Mouse (Mus musculus) regulatory T cell (primary cell): ENCODE measurements at regions not wholly inside any gene's neighbourhood (a gene's known extent, or its start where the extent isn't known, plus 50 kb on each side); places are given as distances from the start of the nearest gene placed in this dataset.

Source experiments
- in situ Hi-C: fragments of 300-600 bp; cut with MboI, MseI; formaldehyde crosslinking; loops from one replicate; pipeline ENCODE4 v1.15.1; 2025; ENCODE audit warnings: high pct_unique_total_duplicates

GRCm38 (mm10) chr9:59232682-59233081 lies 58.7 kb upstream of the Adpgk start:
- in situ Hi-C loops = no loop called here

- in situ Hi-C loops = no loop called here
Observed at GRCm38 (mm10) chr9:59231947-59232346, 59.4 kb upstream of the Adpgk start.

GRCm38 (mm10) chr9:59231186-59231585 lies 60.2 kb upstream of the Adpgk start:
- in situ Hi-C loops = no loop called here

- in situ Hi-C loops = no loop called here
Observed at GRCm38 (mm10) chr9:59230161-59230560, 61.2 kb upstream of the Adpgk start.

- in situ Hi-C loops = no loop called here
Observed at GRCm38 (mm10) chr9:59227948-59228347, 63.4 kb upstream of the Adpgk start.

GRCm38 (mm10) chr9:59226361-59226760 lies 65.0 kb upstream of the Adpgk start:
- in situ Hi-C loops = no loop called here

- in situ Hi-C loops = no loop called here
Observed at GRCm38 (mm10) chr9:59219277-59219676, 72.1 kb upstream of the Adpgk start.

GRCm38 (mm10) chr9:59202654-59203514 lies 88.5 kb upstream of the Adpgk start:
- in situ Hi-C loops = no loop called here

GRCm38 (mm10) chr9:59199495-59200196 lies 91.7 kb upstream of the Adpgk start:
- in situ Hi-C loops = loop anchor here (5.0 kb wide), 1 partner anchor 87 kb away; no protein-coding TSS in a partner anchor

- in situ Hi-C loops = loop anchor here (5.0 kb wide), 1 partner anchor 86 kb away; no protein-coding TSS in a partner anchor
Observed at GRCm38 (mm10) chr9:59198221-59198875, 93.0 kb upstream of the Adpgk start.

- in situ Hi-C loops = loop anchor here (5.0 kb wide), 1 partner anchor 85 kb away; no protein-coding TSS in a partner anchor
Observed at GRCm38 (mm10) chr9:59197506-59197905, 93.9 kb upstream of the Adpgk start.

- in situ Hi-C loops = no loop called here
Observed at GRCm38 (mm10) chr9:59193971-59194370, 97.4 kb upstream of the Adpgk start.

GRCm38 (mm10) chr9:59189141-59189540 lies 102.2 kb upstream of the Adpgk start:
- in situ Hi-C loops = no loop called here

GRCm38 (mm10) chr9:59188411-59188810 lies 102.9 kb upstream of the Adpgk start:
- in situ Hi-C loops = no loop called here

- in situ Hi-C loops = no loop called here
Observed at GRCm38 (mm10) chr9:59186326-59186725, 105.0 kb upstream of the Adpgk start.

- in situ Hi-C loops = no loop called here
Observed at GRCm38 (mm10) chr9:59184089-59184488, 107.3 kb upstream of the Adpgk start.

- in situ Hi-C loops = no loop called here
Observed at GRCm38 (mm10) chr9:59182906-59183305, 108.5 kb upstream of the Adpgk start.

- in situ Hi-C loops = no loop called here
Observed at GRCm38 (mm10) chr9:59182490-59182889, 108.9 kb upstream of the Adpgk start.

GRCm38 (mm10) chr9:59171576-59171975 lies 119.8 kb upstream of the Adpgk start:
- in situ Hi-C loops = no loop called here

GRCm38 (mm10) chr9:59163390-59163976 lies 127.2 kb upstream of the Neo1 start:
- in situ Hi-C loops = no loop called here

GRCm38 (mm10) chr9:59162954-59163353 lies 126.7 kb upstream of the Neo1 start:
- in situ Hi-C loops = no loop called here

GRCm38 (mm10) chr9:59157663-59158062 lies 121.4 kb upstream of the Neo1 start:
- in situ Hi-C loops = no loop called here
